Mouse (Mus musculus) heart, embryonic 15.5 days (tissue): ENCODE measurements around the gene Hist1h4f. TPM values are rescaled to one million over a fixed set of nuclear protein-coding genes. Genes with fewer than 3 reads are reported as not detected.

ENCODE experiments used
- ATAC-seq: fragments of 200-750 bp; cut with Nextera tagmentation; replicated peaks from 2 replicates; pipeline ENCODE4 v1.8.0; 2017; ENCODE audit warnings: low read depth, moderate TSS enrichment; ENCODE audit not compliant: insufficient number of reproducible peaks, insufficient read depth, low FRiP score
- H3K27ac ChIP-seq: fragments of 300-500 bp; sonication (generic); 2 replicates; pipeline ENCODE4 v1.5.1; 2015; ENCODE audit warnings: mild to moderate bottlenecking, inconsistent platforms
- H3K27me3 ChIP-seq: fragments of 300-500 bp; sonication (generic); 2 replicates; pipeline ENCODE4 v1.6.1; 2015; ENCODE audit warnings: inconsistent platforms
- H3K36me3 ChIP-seq: fragments of 300-500 bp; sonication (generic); 2 replicates; pipeline ENCODE4 v1.6.1; 2015; ENCODE audit warnings: mild to moderate bottlenecking, inconsistent platforms
- H3K4me1 ChIP-seq: fragments of 300-500 bp; sonication (generic); replicated peaks from 2 replicates; pipeline ENCODE4 v1.6.1; 2015; ENCODE audit warnings: inconsistent platforms
- H3K4me2 ChIP-seq: fragments of 300-500 bp; sonication (generic); 2 replicates; pipeline ENCODE4 v1.6.1; 2015; ENCODE audit warnings: inconsistent platforms, mild to moderate bottlenecking, moderate library complexity
- H3K4me3 ChIP-seq: fragments of 300-500 bp; sonication (generic); 2 replicates; pipeline ENCODE4 v1.5.1; 2015; ENCODE audit warnings: mild to moderate bottlenecking, inconsistent platforms
- H3K9ac ChIP-seq: fragments of 300-500 bp; sonication (generic); 2 replicates; pipeline ENCODE4 v1.6.1; 2015; ENCODE audit warnings: mild to moderate bottlenecking, inconsistent platforms
- H3K9me3 ChIP-seq: fragments of 300-500 bp; sonication (generic); replicated peaks from 2 replicates; pipeline ENCODE4 v1.6.1; 2016; ENCODE audit warnings: inconsistent platforms
- WGBS: fragments of 180-500 bp; shearing (Covaris S2); methylation state at CpG from one replicate; pipeline ENCODE4 v1.1.7; 2015; ENCODE audit warnings: mixed read lengths; 5-methylcytosine and 5-hydroxymethylcytosine counted together
- polyA plus RNA-seq: library from polyadenylated mRNA; unstranded; fragments of >200 nt; fragmentation: Nextera tagmentation; extraction: Ambion mirVana; gene quantifications from 2 replicates; pipeline ENCODE4 v1.2.1, GENCODE M21; 2015

Hist1h4f gene
- polyA plus RNA-seq, 1 experiment from 2014 or later: 0.62 TPM

GRCm38 (mm10) chr13:23529480-23530165 is 21.8 kb downstream of the Hist1h4f start:
- peak overlapping the region; percentile 59 for H3K9ac ChIP-seq
- 18% methylated on average over 2 of the region's 2 CpGs for WGBS
- no peaks in the 10 kb centered on the region for H3K27me3 ChIP-seq
- peak overlapping the region; percentile 79 for H3K4me2 ChIP-seq
- no peaks in the 10 kb centered on the region for H3K9me3 ChIP-seq
- no peaks in the 10 kb centered on the region for H3K36me3 ChIP-seq
- no peak for ATAC-seq
- peak overlapping the region; percentile 56 for H3K4me3 ChIP-seq
- peaks cover 45% of the 10 kb centered on the region for H3K4me1 ChIP-seq
- peak overlapping the region; percentile 92 for H3K27ac ChIP-seq

DNA sequence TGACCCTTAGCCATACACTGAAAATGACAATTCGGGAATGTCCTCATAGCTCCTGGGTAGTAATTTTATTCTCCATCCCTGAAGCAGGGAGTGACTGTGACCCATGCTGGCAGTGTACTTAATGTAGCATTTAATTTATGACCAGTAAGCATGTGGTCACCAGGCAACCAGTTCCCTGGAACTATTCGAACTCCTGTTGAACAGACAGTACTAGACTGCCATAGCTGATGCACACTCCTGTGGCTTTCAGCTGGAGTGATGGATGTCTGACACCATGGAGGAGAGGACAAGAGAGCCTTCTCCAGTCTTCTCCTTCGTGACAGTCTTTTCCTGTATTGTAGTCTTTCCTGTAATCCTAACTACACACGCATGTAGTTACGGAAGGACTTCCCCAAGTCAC is 22.4 kb downstream of the Hist1h4f start:
- no peak overlapping the region for H3K9ac ChIP-seq

GRCm38 (mm10) chr13:23526312-23526711 is 25.1 kb downstream of the Hist1h4f start:
- Histone ChIP-seq H3K9me3 (no peaks in the 10 kb centered on the region), H3K4me1 (peaks cover 22% of the 10 kb centered on the region), H3K4me3 (peak overlapping the region; percentile 48), H3K27me3 (no peaks in the 10 kb centered on the region), H3K9ac (peak overlapping the region; percentile 39), H3K27ac (peak overlapping the region; percentile 51), H3K4me2 (peak overlapping the region; percentile 57), H3K36me3 (no peaks in the 10 kb centered on the region)
- ATAC-seq: no peak; the same call in 1 of the 2 replicates
- WGBS: under 1% methylated on average over 17 of the region's 17 CpGs

More for the DNA sequence above, 22.4 kb downstream of the Hist1h4f start:
- Histone ChIP-seq H3K9me3 (no peaks in the 10 kb centered on the region), H3K36me3 (no peaks in the 10 kb centered on the region), H3K27ac (peak overlapping the region; percentile 92), H3K4me1 (peaks cover 39% of the 10 kb centered on the region), H3K4me3 (no peak overlapping the region), H3K27me3 (no peaks in the 10 kb centered on the region), H3K4me2 (peak overlapping the region; percentile 79)
- 80% methylated on average over 5 of the region's 5 CpGs for WGBS
- no peak for ATAC-seq

DNA sequence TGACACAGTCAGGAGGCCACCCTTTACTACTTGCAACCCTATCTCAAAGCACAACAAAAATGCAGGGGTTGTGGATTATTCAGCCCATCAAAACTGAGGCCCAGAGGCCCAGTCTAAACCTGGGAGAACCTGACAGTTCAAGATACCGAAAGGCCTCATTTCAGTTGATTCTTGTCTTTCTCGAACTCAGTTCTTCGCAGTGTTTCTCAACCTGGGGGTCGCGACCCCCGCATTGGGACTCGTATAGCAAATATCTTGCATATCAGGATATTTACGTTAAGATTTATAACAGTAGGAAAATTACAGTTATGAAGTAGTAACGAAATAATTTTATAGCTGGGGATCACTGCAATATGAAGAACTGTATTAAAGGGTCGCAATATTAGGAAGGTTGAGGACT is 25.5 kb downstream of the Hist1h4f start:
- H3K9ac ChIP-seq: peak overlapping the region; percentile 36; the same call in 1 of the 2 replicates
- peak overlapping the region; percentile 48 for H3K4me3 ChIP-seq
- H3K9me3 ChIP-seq: no peaks in the 10 kb centered on the region
- H3K36me3 ChIP-seq: no peaks in the 10 kb centered on the region
- WGBS: 3% methylated on average over 10 of the region's 10 CpGs
- no peaks in the 10 kb centered on the region for H3K27me3 ChIP-seq
- no peak overlapping the region for H3K27ac ChIP-seq
- no peak for ATAC-seq
- peak overlapping the region; percentile 57 for H3K4me2 ChIP-seq
- H3K4me1 ChIP-seq: peaks cover 22% of the 10 kb centered on the region

DNA sequence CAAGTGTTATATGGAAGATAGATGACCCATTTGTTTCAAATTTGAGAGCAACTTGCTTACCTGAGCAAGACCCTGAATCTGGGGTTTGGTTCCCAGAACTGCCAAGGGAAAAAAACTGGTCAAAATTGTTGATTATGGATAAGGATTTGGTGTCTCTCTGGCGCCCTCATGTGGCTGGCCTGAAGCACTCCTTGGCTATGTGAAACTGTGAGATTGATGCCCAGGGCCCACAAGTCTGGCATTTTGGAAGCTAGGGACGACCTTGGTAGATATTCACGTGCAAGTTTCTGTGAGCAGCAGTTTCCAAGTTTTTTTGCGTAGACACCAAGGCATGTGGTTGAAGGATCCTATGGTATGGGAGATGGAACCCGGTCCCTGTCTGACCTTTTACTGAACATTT is 26.8 kb downstream of the Hist1h4f start:
- no peaks in the 10 kb centered on the region for H3K36me3 ChIP-seq
- ATAC-seq: no peak
- H3K4me3 ChIP-seq: no peak overlapping the region

GRCm38 (mm10) chr13:23523976-23524375 is 27.5 kb downstream of the Hist1h4f start:
- Histone ChIP-seq H3K9me3 (no peaks in the 10 kb centered on the region), H3K9ac (no peak overlapping the region), H3K4me2 (no peak overlapping the region), H3K36me3 (no peaks in the 10 kb centered on the region), H3K27me3 (no peaks in the 10 kb centered on the region), H3K27ac (no peak overlapping the region), H3K4me1 (peaks cover 20% of the 10 kb centered on the region), H3K4me3 (no peak overlapping the region)
- no peak for ATAC-seq
- 49% methylated on average over 5 of the region's 5 CpGs for WGBS

More for the DNA sequence above, 26.8 kb downstream of the Hist1h4f start:
- Histone ChIP-seq H3K9me3 (no peaks in the 10 kb centered on the region), H3K4me1 (peaks cover 22% of the 10 kb centered on the region), H3K9ac (no peak overlapping the region), H3K4me2 (peak overlapping the region; percentile 10; the same call in 1 of the 2 replicates), H3K27me3 (no peaks in the 10 kb centered on the region), H3K27ac (no peak overlapping the region)
- WGBS: 10% methylated on average over 5 of the region's 5 CpGs

- no peak overlapping the region for H3K27ac ChIP-seq
- 2% methylated on average over 14 of the region's 14 CpGs for WGBS
- no peak for ATAC-seq
Observed at GRCm38 (mm10) chr13:23521703-23522102, 29.7 kb downstream of the Hist1h4f start.

DNA sequence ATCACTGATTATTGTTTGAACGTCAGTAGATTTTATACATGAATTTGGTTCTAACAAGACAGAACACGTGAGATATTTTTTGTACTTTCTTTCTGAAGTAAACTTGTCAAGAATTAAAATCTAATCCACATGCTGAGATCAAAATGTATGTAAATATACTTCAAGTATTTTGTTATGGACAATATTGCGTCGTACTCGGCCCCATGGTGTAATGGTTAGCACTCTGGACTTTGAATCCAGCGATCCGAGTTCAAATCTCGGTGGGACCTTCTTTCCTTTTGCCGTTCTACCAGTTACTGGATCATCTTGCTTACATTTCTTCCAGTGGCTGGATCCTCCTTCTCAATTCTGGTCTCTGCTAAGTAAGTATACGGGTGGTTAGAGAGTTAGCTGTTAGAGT is 32.0 kb downstream of the Hist1h4f start:
- Histone ChIP-seq H3K9me3 (no peaks in the 10 kb centered on the region), H3K27me3 (no peaks in the 10 kb centered on the region), H3K36me3 (no peaks in the 10 kb centered on the region), H3K27ac (peak overlapping the region; percentile 74), H3K4me3 (peak overlapping the region; percentile 50), H3K4me1 (peaks cover 3% of the 10 kb centered on the region), H3K9ac (peak overlapping the region; percentile 33), H3K4me2 (peak overlapping the region; percentile 87)
- ATAC-seq: peak; percentile 45; the same call in 1 of the 2 replicates
- under 1% methylated on average over 10 of the region's 10 CpGs for WGBS

More at GRCm38 (mm10) chr13:23521703-23522102, 29.7 kb downstream of the Hist1h4f start:
- H3K4me3 ChIP-seq: no peak overlapping the region
- no peaks in the 10 kb centered on the region for H3K9me3 ChIP-seq
- H3K4me1 ChIP-seq: peaks cover 8% of the 10 kb centered on the region
- no peaks in the 10 kb centered on the region for H3K27me3 ChIP-seq
- no peaks in the 10 kb centered on the region for H3K36me3 ChIP-seq
- H3K4me2 ChIP-seq: peak overlapping the region; percentile 40
- 0 out of 2 replicates have a peak overlapping the region, but pooled peaks have one; percentile 17 for H3K9ac ChIP-seq

DNA sequence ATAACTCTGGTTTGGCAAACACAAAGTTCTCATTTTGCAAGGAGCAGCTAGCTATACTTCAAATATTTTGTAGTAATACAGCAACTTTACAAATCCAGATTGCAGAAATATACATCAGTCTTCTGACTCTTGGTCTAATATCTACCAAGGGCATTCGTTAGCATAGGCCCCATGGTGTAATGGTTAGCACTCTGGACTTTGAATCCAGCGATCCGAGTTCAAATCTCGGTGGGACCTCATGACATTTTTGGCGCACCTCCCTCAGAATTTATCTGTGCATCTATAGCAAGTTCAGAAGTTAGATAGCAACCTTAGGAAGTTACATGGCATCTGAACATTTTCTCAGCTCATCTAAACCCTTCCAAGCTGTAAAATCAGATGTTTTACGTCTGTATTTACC is 32.6 kb downstream of the Hist1h4f start:
- H3K4me1 ChIP-seq: peaks cover 3% of the 10 kb centered on the region
- H3K9ac ChIP-seq: peak overlapping the region; percentile 33
- peak overlapping the region; percentile 87 for H3K4me2 ChIP-seq
- ATAC-seq: no peak
- H3K27me3 ChIP-seq: no peaks in the 10 kb centered on the region
- H3K4me3 ChIP-seq: peak overlapping the region; percentile 50
- H3K27ac ChIP-seq: peak overlapping the region; percentile 74
- no peaks in the 10 kb centered on the region for H3K9me3 ChIP-seq
- H3K36me3 ChIP-seq: no peaks in the 10 kb centered on the region
- under 1% methylated on average over 6 of the region's 6 CpGs for WGBS

GRCm38 (mm10) chr13:23518295-23518603 is 33.2 kb downstream of the Hist1h4f start:
- H3K9ac ChIP-seq: peak overlapping the region; percentile 32; the same call in 1 of the 2 replicates
- H3K4me1 ChIP-seq: peaks cover 3% of the 10 kb centered on the region
- no peaks in the 10 kb centered on the region for H3K9me3 ChIP-seq
- no peaks in the 10 kb centered on the region for H3K36me3 ChIP-seq
- ATAC-seq: no peak
- H3K27me3 ChIP-seq: no peaks in the 10 kb centered on the region
- peak overlapping the region; percentile 54 for H3K4me3 ChIP-seq
- H3K27ac ChIP-seq: peak overlapping the region; percentile 82; the same call in 1 of the 2 replicates
- under 1% methylated on average over 6 of the region's 6 CpGs for WGBS
- peak overlapping the region; percentile 87 for H3K4me2 ChIP-seq

DNA sequence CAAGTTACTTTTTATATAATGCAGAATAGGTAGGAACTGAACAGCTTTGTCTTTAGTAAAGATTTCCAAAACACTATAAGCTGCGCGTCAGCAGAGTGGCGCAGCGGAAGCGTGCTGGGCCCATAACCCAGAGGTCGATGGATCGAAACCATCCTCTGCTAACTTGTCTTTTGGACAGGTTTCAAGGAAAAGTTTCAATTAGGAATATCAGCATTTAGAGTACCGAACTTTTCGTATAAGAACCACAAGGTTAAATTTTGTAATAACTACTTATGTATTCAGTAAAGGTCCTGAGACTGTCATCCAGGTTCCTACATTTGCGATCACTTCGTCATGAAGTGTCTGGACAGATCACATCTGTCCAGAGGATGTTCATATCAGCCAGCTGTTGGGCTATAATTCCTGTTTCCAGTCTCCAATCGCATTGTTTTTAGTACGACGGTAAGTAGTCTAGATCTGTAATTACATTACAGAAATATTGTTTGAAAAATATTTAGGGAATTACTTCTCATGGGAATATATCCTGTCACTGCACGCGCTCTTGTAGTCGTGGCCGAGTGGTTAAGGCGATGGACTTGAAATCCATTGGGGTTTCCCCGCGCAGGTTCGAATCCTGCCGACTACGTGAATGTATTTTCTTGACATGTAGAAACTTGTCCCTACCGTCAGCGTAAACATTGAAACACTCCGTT is 33.7 kb downstream of the Hist1h4f start:
- peak overlapping the region; percentile 87 for H3K4me2 ChIP-seq
- peak overlapping the region; percentile 41 for H3K9ac ChIP-seq
- H3K4me3 ChIP-seq: peak overlapping the region; percentile 54
- WGBS: under 1% methylated on average over 27 of the region's 27 CpGs
- H3K36me3 ChIP-seq: no peaks in the 10 kb centered on the region
- ATAC-seq: peak; percentile 83
- H3K4me1 ChIP-seq: peaks cover 3% of the 10 kb centered on the region
- H3K27me3 ChIP-seq: no peaks in the 10 kb centered on the region
- H3K27ac ChIP-seq: peak overlapping the region; percentile 82
- H3K9me3 ChIP-seq: no peaks in the 10 kb centered on the region
